Mouse (Mus musculus): Measurements from ENCODE around the gene C1qtnf6.

DNA sequence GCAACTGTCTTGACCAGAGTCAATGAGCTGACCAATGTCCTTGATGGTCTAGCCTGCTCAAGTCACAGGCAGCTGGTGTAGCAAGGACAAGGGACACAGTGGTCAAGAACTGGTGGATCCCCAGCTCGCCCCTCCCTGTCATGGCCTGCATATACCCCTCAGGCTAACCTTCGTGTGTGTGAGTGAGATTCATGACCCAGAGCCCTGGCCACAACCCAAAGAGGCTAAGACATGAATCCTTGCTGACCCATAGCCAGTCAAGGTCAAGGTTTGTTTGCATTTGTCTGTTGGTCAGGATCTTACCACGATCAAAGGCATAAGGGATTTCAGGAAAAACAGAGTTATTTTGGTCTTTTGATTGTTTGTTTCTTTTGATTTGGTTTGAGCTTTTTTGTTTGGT lies 48.7 kb downstream of the C1qtnf6 start:
- TF ChIP-seq POLR2AphosphoS5 (IDR thresholded peaks at IDR 0.05; ENCODE audit: borderline replicate concordance, low read depth, low read length) (no peak), POLR2A (IDR thresholded peaks at IDR 0.05; ENCODE audit: control insufficient read depth in 1 of 2, insufficient read depth in 1 of 2, low read depth in 1 of 2, low read length in 2 of 2, poor library complexity in 1 of 2) (no peak), EP300 (IDR thresholded peaks at IDR 0.05; ENCODE audit: low read depth in 1 of 2, low read length in 2 of 2) (no peak), TCF12 (IDR thresholded peaks at IDR 0.05; ENCODE audit: low read depth, low read length) (no peak), CTCF (IDR thresholded peaks at IDR 0.05 in 2 of 3, conservative IDR thresholded peaks at IDR 0.05 in 1 of 3; ENCODE audit: control insufficient read depth in 1 of 3, insufficient read depth in 1 of 3, low read depth in 2 of 3, low read length in 3 of 3, poor library complexity in 1 of 3, severe bottlenecking in 1 of 3) (no peak), E2F4 (IDR thresholded peaks at IDR 0.05; ENCODE audit: borderline replicate concordance, low read depth, low read length) (no peak)

Measured in MEL (cell line).